Mouse (Mus musculus): Measurements from ENCODE around the gene Xrcc5. TPM values are rescaled to one million over a fixed set of nuclear protein-coding genes. Genes with fewer than 3 reads are reported as not detected.

Gene Xrcc5
- total and polyA plus RNA-seq, 3 experiments, result 32.7 to 47.2 TPM; not detected in 1

DNA sequence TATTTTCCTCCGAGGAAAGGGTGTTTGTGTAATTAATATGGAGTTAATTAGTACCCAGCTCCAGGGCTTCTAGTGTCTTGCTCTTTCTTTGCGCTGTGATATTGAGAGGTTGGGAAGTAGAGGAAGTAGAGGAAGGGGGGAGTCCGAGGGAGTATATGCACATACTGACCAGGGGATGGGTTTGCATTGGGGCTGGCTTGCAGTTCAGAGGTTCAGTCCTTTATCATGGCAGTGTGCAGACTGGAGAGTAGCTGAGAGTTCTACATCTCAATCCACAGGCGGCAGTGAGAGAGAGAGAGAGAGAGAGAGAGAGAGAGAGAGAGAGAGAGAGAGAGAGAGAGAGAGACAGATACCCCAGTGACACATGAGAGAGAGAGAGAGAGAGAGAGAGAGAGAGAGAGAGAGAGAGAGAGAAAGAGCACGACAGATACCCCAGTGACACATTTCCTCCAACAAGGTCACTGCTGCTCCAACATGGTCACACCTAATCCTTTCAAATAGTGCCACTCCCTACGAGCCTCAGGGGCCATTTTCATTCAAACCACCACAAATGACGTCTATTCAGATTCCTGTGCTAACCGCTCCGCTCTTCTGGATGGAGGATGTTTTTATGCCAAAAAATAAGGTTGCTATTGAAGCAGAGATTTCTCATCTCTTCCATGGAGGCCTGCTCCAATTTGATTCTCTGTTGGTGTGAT is 5.6 kb downstream of the Xrcc5 start:
- no peak for DNase-seq (ENCODE audit: low read depth, low spot score)
- Histone ChIP-seq H3K27ac (ENCODE audit: control insufficient read depth, low read depth, low read length) (no peak overlapping the region), H3K9me3 (replicated peaks; ENCODE audit: insufficient read depth, low read length) (no peaks in the 10 kb centered on the region), H3K4me3 (ENCODE audit: control insufficient read depth in 1 of 2, insufficient read depth in 1 of 2, low read depth in 2 of 2, low read length in 2 of 2) (no peak overlapping the region), H3K27me3 (ENCODE audit: control insufficient read depth in 1 of 2, insufficient read depth in 2 of 2, low read length in 2 of 2) (no peaks in the 10 kb centered on the region), H3K36me3 (ENCODE audit: control insufficient read depth in 1 of 2, insufficient read depth in 2 of 2, low read length in 2 of 2) (peaks cover 5 to 11% of the 10 kb centered on the region in 2 experiments), H3K4me1 (ENCODE audit: control insufficient read depth in 1 of 2, insufficient read depth in 2 of 2, low read length in 2 of 2) (peaks cover 0 to 7% of the 10 kb centered on the region in 2 experiments; a peak in 3 of 4 replicates), H3K9ac (ENCODE audit: control insufficient read depth, low read depth, low read length, poor library complexity, severe bottlenecking) (no peak overlapping the region), H3K79me2 (ENCODE audit: control insufficient read depth, insufficient read depth, low read length, poor library complexity) (peaks cover 5% of the 10 kb centered on the region; the same call in 1 of the 2 replicates)
- TF ChIP-seq POLR2A (IDR thresholded peaks at IDR 0.05; ENCODE audit: control insufficient read depth in 1 of 2, insufficient read depth in 1 of 2, low read depth in 1 of 2, low read length in 2 of 2, poor library complexity in 1 of 2) (no peak), EP300 (IDR thresholded peaks at IDR 0.05; ENCODE audit: low read depth in 1 of 2, low read length in 2 of 2) (no peak), NELFE (IDR thresholded peaks at IDR 0.05; ENCODE audit: low read depth, low read length) (no peak), CHD1 (IDR thresholded peaks at IDR 0.05; ENCODE audit: low read depth, low read length) (no peak), MAX (IDR thresholded peaks at IDR 0.05; ENCODE audit: low read length) (no peak), TCF12 (IDR thresholded peaks at IDR 0.05; ENCODE audit: low read depth, low read length) (no peak), SMC3 (IDR thresholded peaks at IDR 0.05; ENCODE audit: low read depth, low read length) (no peak), GATA1 (IDR thresholded peaks at IDR 0.05; ENCODE audit: low read depth, low read length) (no peak)

DNA sequence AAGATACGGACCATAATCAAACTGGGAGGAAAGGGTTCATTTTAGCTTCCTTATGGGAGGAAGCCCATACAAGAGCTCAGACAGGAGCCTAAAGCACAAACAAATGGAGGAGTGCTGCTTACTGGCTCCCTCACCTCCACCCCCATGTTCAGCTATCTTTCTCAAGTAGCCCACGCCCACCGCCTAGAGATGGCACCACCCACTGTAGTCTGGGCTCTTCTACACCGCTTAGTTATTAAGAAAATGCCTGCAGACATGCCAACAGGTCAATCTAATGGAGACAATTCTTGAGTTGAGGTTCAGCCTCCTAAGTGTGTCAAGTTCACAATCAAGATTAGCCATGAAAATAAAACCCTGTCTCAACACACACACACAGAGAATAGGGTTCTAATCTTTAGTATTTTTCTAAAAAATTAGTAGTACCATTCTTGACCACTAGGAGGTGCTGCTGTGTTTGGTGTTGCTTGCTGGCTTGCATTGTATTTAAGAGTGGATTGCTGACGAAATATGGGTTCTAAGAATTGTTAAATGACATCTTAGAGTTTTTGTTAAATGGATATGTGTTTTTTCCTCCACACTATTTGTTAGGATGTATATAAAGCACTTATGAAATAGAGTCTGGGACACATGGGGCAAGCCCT is 6.3 kb downstream of the Xrcc5 start:
- H3K9me3 ChIP-seq (replicated peaks; ENCODE audit: insufficient read depth, low read length), result no peaks in the 10 kb centered on the region
- no peaks in the 10 kb centered on the region for H3K27me3 ChIP-seq (ENCODE audit: control insufficient read depth in 1 of 2, insufficient read depth in 2 of 2, low read length in 2 of 2)
- peak; percentile 73 for DNase-seq (ENCODE audit: low read depth, low spot score)
- H3K4me3 ChIP-seq (ENCODE audit: control insufficient read depth in 1 of 2, insufficient read depth in 1 of 2, low read depth in 2 of 2, low read length in 2 of 2), result no peak overlapping the region
- peaks cover 2% of the 10 kb centered on the region; the same call in 1 of the 2 replicates for H3K79me2 ChIP-seq (ENCODE audit: control insufficient read depth, insufficient read depth, low read length, poor library complexity)
- TF ChIP-seq ZKSCAN1 (IDR thresholded peaks at IDR 0.05; ENCODE audit: low read depth, low read length) (no peak), EP300 (IDR thresholded peaks at IDR 0.05; ENCODE audit: low read depth in 1 of 2, low read length in 2 of 2) (no peak), SMC3 (IDR thresholded peaks at IDR 0.05; ENCODE audit: low read depth, low read length) (peak; percentile 51), MYB (IDR thresholded peaks at IDR 0.05; ENCODE audit: low read depth, low read length) (no peak), MAX (IDR thresholded peaks at IDR 0.05; ENCODE audit: low read length) (no peak), ELF1 (IDR thresholded peaks at IDR 0.05; ENCODE audit: low read depth, low read length) (no peak), ETS1 (IDR thresholded peaks at IDR 0.05; ENCODE audit: low read depth, low read length) (no peak), GABPA (IDR thresholded peaks at IDR 0.05; ENCODE audit: low read depth, low read length) (no peak), USF2 (IDR thresholded peaks at IDR 0.05; ENCODE audit: borderline replicate concordance in 1 of 2, insufficient read depth in 1 of 2, low read depth in 1 of 2, low read length in 2 of 2) (no peak), ZMIZ1 (IDR thresholded peaks at IDR 0.05; ENCODE audit: low read depth, low read length) (no peak), UBTF (IDR thresholded peaks at IDR 0.05; ENCODE audit: borderline replicate concordance, insufficient read depth, low read depth, low read length) (no peak), MEF2A (IDR thresholded peaks at IDR 0.05; ENCODE audit: extremely low read depth, insufficient replicate concordance, low read depth, low read length, poor library complexity, severe bottlenecking) (no peak), CTCF (IDR thresholded peaks at IDR 0.05 in 2 of 3, conservative IDR thresholded peaks at IDR 0.05 in 1 of 3; ENCODE audit: control insufficient read depth in 1 of 3, insufficient read depth in 1 of 3, low read depth in 2 of 3, low read length in 3 of 3, poor library complexity in 1 of 3, severe bottlenecking in 1 of 3) (peak; percentile 35 to 73 (median 72)), GATA1 (IDR thresholded peaks at IDR 0.05; ENCODE audit: low read depth, low read length) (no peak), HCFC1 (IDR thresholded peaks at IDR 0.05; ENCODE audit: low read depth, low read length) (no peak), USF1 (IDR thresholded peaks at IDR 0.05; ENCODE audit: low read depth, low read length) (no peak), TAL1 (IDR thresholded peaks at IDR 0.05; ENCODE audit: low read length) (no peak), KAT2A (conservative IDR thresholded peaks at IDR 0.05; ENCODE audit: low read depth, low read length) (no peak), CHD1 (IDR thresholded peaks at IDR 0.05; ENCODE audit: low read depth, low read length) (no peak), RAD21 (IDR thresholded peaks at IDR 0.05; ENCODE audit: low read depth, low read length) (peak; percentile 64), RCOR1 (IDR thresholded peaks at IDR 0.05; ENCODE audit: low read depth, low read length) (no peak), MAZ (IDR thresholded peaks at IDR 0.05; ENCODE audit: low read depth, low read length) (no peak)
- no peak overlapping the region for H3K27ac ChIP-seq (ENCODE audit: control insufficient read depth, low read depth, low read length)
- H3K36me3 ChIP-seq (ENCODE audit: control insufficient read depth in 1 of 2, insufficient read depth in 2 of 2, low read length in 2 of 2), result peaks cover 5% of the 10 kb centered on the region in 2 experiments
- no peak overlapping the region for H3K9ac ChIP-seq (ENCODE audit: control insufficient read depth, low read depth, low read length, poor library complexity, severe bottlenecking)
- H3K4me1 ChIP-seq (ENCODE audit: control insufficient read depth in 1 of 2, insufficient read depth in 2 of 2, low read length in 2 of 2), result peaks cover 0 to 5% of the 10 kb centered on the region in 2 experiments; a peak in 3 of 4 replicates

All from MEL (cell line).